Mouse (Mus musculus) heart, postnatal 0 days (tissue): Measurements from ENCODE around the gene Mapk7.

Experiments used
- CTCF ChIP-seq: IDR thresholded peaks from 2 replicates; pipeline ENCODE4 v1.5.1; 2016; ENCODE audit warnings: antibody characterized with exemption, control low read depth, low read depth
- EP300 ChIP-seq: IDR thresholded peaks from 2 replicates; pipeline ENCODE4 v1.6.1; 2016; ENCODE audit warnings: antibody characterized with exemption, low read depth

DNA sequence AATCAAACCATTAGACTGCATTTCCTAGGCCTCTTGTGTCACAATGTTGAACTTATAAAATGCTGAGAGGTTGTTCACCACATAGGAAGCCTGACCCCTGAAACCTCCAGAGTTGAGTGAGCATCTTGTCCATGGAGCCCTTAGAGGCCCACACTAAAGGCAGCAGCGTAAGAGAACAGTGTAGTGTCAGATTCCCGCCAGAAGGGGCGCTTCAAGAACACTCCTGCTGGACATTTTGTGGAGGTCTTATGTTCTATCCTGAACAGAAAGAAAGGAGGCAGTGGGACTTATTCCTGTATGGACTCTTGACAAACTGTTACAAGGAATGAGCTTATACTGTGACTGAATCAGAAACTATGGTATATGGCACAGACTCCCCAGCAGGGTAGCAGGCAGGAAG, 20.7 kb upstream of the Mapk7 start:
- TF ChIP-seq CTCF (peak; percentile 51; the same call in 1 of the 2 replicates), EP300 (no peak)
